Mouse (Mus musculus) neural tube, postnatal 0 days (tissue): ENCODE results near the gene Trpt1. TPM values are rescaled to one million over a fixed set of nuclear protein-coding genes. Genes with fewer than 3 reads are reported as not detected.

Experiments
- polyA plus RNA-seq: library from polyadenylated mRNA; unstranded; fragments of >200 nt; fragmentation: Nextera tagmentation; extraction: Ambion mirVana; gene quantifications from 2 replicates; pipeline ENCODE4 v1.2.1, GENCODE M21; 2015

Gene Trpt1
- polyA plus RNA-seq = 24.7 and 28.5 TPM in 2 replicates

DNA sequence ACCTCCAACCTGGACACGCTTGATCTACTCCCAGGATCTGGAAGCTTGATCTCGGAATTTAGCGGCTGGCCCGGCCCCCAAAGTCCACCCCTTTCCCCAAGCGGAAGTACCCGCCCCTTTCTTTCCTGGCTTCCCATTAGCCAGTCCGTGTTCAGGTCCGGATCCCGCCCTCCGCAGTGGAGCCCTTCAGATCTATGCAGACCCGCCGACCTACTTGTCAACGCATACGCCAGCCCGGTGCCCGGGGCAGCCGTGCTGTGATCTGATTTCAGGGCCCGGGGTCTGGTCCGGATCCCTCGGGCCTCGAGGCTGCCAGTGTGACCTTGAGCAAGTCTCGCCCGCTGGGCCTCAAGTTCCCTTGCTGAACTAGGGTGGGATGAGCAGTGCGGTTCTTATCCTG lies at the start of gene Trpt1, which contains the start of gene Nudt22:
Gene Trpt1, plus strand, starts transcription at position 126 of the 400 bp plus-strand sequence.
Gene Nudt22, minus strand, starts transcription at position 112 of the 400 bp plus-strand sequence.

DNA sequence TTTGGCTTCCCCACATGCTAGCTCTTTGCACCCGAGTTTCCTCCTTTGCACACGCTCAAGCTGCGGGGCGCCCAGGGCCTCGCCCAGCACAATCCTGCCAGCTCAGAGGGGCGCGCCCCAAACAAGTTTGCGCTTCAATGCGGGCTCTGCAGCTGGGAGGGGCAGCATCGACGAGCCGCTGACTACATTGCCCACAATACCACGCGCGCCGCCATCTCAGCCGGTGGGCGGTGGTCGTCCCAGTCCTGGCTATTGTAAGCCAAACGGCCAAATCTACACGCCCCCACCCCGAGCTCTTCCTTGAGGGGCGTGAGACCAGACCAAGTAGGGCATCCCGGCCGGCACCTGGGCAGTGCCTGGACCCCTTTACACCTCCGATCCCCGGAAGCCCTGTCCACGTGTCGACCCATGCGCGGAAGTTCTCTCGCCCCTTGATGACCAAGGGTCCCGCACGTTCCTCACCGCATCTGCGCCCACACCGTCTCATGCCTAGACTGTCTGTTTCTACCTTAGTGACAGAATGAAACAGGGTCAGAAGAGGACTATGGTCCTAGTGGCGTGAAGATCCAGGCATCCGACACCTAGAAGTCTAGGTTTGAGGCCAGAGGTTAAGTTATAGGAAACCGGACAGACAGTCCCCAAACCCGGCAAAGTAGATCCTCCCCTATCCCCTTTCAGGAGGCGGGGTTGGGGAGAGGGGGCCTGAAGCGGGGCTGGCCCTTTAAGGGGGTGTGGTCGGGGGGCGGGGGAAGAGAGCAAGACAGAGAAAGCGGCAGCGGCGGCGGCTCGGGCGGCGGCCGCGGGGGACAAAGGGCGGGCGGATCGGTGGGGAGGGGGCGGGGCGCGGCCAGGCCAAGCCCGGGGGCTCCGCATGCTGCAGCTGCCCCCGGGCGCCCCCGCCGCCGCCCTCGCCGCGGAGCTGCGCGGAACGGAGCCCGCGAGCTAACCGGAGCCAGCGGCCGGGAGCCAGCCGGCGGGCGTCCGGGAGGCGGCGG lies 21.4 kb upstream of the Trpt1 start, which contains the start of gene Ppp1r14b:
Gene Ppp1r14b, plus strand, starts transcription at position 758 of the 995 bp plus-strand sequence.

DNA sequence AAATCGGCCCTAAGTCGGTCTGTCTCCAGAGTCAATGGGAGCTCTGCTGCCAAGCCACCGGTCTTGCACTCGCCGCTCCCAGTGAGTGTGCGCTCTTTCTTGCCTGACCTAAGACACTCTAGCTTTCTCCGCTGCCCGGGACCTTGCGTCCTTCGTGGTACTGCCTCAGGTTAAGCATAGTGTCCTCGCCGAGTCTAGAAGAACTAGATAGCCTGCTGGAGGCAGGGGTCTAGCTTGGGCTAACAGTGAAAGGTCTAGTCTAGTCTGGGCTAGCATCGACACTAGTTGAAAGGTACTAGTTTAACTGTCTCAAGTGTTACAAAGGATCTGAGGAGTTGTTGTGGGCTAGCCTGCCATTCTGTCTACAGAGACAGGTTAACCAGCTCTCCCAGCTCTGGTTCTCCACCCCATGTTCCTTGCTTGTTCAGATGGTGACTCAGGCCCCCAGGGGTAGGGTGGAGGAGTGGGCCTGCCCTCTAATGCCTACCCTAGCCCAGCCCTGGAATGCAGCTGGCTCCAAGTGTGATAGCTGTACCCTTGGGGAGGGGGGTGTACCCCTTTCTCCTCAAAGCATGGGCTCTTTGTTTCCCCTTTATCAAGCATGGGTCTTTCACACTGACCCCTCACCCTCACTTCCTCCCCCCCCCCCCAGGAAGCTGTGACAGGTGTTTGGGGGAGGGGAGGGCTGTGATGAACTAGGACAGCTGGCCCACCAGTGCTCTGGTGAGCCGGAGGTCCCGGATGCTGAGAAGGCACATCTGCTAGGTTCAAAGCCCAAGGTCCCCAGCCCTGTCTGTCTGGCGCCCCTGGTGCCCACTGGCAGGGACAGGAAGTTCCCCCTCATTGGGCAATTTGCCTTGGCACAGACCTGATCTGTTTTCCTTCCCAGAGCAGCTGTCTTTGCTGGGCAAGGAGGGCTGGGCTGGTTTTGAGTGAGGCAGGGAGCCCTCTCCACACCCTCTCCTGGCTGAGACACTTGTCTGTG lies 20.1 kb upstream of the Trpt1 start, which contains the start of gene Plcb3:
Gene Plcb3, minus strand, starts transcription at position 934 of the 985 bp plus-strand sequence.

DNA sequence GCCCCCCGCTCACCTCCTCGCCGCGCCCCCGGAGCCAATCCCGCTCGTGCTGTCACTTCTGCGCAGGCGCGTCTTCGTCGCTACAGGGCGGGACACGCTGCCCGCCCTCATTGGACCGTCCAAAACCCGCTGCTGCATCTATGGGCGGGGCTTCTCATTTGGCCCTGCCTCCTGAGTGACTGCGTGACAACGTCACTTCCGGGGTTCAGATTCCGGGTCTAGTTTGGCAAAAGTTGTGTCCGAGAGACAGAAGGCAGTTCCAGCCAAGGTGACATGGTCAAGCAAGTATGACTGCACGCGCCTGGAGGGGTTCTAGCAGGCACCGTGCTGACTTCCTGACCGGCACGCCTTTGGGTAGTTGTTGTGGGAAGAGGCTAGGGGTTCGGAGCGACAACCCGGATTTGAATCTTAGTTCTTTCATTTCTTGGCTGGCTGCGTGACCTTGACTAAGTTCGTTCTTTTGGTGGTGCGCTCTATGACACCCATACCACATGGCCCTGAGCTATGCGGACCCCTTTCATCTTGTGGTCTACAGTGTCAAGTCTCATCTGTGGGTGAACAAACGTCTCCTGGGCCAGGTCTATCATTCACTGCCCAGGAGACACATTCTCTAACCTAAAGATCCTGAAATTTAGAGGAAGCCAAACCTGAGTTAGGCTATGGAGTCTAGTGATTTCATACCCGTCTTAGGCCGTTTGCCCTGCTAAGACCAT lies 15.4 kb upstream of the Trpt1 start, which contains the start of gene Fkbp2:
Gene Fkbp2, minus strand, starts transcription at position 121 of the 713 bp plus-strand sequence.

DNA sequence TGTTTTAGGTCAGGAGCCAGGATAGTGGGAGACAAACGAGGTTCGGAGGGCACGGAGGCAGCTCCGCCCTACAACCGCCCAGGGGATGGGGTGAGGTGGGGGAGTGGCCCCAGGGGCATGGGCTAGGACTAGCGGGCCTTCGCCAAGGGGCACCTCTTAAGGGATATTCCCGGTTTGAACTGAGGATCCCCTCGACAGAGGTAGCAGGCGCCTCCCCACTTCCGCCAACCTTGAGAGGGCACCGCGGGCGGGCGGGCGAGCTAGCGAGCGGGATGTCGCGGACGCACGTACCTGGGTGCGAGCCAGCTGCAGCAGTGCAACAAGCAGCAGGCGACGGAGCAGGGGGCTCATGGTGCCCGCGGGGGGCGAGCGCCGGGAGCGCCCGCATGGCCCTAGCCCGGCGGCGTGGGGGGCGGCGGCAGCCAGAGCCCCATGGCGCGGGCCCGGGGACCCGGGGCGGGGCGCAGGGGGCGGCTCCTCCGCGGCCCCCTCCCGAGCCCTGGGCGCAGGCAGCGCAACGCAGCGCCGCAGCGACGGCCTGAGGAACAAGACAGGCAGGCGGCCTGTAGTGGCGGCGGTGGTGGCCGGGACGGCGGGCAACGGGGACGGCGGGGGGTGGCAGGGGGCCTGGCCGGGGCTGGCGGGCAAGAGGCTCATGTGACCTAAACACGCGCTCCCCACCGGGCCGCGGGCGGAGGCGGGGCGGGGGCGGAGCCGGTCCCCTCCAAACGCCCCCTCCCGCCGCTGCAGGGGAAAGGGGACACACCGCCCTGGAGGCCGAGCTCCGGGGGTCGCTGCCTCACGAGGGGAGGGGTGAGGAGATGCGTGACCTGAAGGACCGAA lies 8.6 kb upstream of the Trpt1 start, which contains the start of gene Vegfb:
Gene Vegfb, minus strand, starts transcription at position 591 of the 843 bp plus-strand sequence.

DNA sequence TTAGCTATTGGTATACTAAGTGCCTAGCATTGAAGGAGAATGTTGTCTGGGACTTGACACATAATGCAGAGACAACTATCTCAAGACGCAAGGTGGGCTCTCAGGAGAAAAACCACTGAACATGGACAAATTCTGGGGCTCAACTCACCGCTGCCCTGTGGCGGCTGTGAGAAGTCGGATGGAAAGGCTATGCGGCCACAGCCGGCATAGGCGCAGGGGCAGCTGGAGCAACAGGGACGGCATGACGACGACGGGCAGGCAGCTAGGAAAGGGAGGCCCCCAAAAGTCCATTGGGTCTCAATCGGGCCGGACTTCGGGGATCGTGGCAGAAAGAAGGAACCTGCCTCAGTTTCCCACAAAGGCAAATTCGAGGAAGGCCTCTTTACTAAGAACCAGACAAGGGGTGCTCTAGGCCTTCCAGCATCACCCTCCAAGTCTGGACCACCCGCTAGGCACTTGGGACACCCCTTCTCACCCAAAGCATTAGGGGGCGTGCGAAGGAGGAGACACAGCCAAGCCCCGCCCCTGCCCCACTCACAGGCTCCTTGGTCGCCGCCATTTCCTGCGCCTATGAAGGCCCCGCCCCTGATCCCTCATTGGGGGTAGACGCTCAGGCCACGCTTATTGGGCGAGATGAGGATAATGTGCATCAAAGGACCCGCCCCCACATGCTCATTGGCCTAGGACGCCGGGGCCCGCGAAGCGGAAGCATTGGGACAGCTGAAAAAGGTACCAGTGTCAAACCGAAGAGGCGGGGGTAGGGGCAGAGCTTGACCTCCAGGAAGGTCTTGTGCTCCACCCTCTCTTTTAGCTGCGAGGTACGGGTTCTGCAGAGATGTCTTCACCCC lies 3.7 kb upstream of the Trpt1 start, which contains the start of gene Dnajc4:
Gene Dnajc4, minus strand, starts transcription at position 562 of the 848 bp plus-strand sequence.

DNA sequence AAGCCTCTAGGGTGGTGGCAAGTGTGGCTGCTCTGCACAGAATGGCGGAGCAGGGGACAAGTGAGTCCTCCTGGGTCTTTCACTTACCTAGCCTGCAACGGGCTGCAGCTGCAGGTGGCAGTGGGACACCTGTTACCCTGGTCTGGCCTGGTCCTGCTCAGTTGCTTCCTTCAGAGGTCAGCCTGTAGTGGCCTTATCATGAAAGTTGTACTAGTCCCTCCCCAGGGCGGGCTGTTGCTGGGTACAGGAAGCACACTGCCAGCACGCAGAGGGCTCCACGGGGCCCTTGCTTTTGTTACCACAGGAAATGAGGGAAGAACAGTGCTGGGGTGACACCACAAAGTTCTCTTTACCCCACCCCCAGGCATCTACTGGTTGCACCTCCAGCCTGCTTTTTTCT lies 23.3 kb downstream of the Trpt1 start, which contains the start of gene Fermt3:
Gene Fermt3, minus strand, starts transcription at position 279 of the 400 bp plus-strand sequence.

DNA sequence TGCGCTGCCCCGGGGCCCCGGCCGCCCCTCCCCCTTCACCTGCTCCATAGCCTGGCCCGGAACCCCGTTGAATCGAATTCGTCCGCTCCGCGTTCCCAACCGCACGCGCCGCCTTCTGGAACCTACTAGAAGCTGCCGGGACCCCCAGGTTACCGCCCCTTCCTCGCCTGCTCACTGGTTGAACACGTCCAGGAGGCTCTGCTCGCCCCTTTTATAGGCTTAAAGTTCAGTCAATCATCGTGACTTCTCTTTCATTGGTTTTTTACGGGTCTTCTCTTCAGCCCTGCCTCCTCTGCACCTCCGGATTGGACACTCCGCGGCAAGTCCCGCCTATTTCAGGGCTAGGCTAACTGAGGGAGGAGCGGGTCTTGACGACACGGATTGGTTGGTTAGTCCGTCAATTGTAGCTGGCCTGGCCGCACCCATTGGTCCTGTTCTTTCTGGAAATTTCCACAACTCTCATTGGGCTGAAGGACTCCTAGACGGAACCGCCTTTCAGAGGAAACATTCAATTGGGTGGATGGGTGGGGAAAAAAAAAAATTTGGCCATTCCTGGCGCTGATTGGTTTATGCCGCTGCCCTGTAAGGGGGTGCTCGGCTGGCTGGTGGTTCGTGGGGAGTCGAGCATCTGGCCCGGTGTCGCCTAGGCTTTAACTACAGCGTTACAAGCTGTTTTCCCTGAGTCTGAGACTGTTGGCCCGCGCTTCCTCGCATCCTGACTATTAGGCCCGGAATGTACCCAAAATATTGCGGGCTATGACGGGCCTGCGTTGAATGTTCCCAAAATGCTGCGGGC lies 44.1 kb downstream of the Trpt1 start, which contains the start of gene Stip1:
Gene Stip1, minus strand, starts transcription at position 127 of the 796 bp plus-strand sequence.

Other genes starting within 250 kb of the Trpt1 start
- gene Rps6ka4, start 155.5 kb upstream of the Trpt1 start, polyA plus RNA-seq = 26.7 and 27.4 TPM in 2 replicates
- gene Ccdc88b, start 137.9 kb upstream of the Trpt1 start, polyA plus RNA-seq = 1.7 and 2.4 TPM in 2 replicates
- gene Trmt112, start 86.4 kb upstream of the Trpt1 start, polyA plus RNA-seq = 128 and 132 TPM in 2 replicates
- gene Prdx5, start 86.0 kb upstream of the Trpt1 start, polyA plus RNA-seq = 652 and 658 TPM in 2 replicates
- gene Esrra, start 74.3 kb upstream of the Trpt1 start, polyA plus RNA-seq = 15.7 and 18.0 TPM in 2 replicates
- gene Catsperz, start 70.8 kb upstream of the Trpt1 start, polyA plus RNA-seq = 2.8 and 4.8 TPM in 2 replicates
- 25.1 and 29.6 TPM in 2 replicates for gene Kcnk4, start 61.6 kb upstream of the Trpt1 start, polyA plus RNA-seq
- gene Bad, start 54.3 kb upstream of the Trpt1 start, polyA plus RNA-seq = 100 and 102 TPM in 2 replicates
- 70.2 and 76.2 TPM in 2 replicates for gene Gpr137, start 53.7 kb upstream of the Trpt1 start, polyA plus RNA-seq
- 132 and 173 TPM in 2 replicates for gene Ppp1r14b, start 21.2 kb upstream of the Trpt1 start, polyA plus RNA-seq
- gene Plcb3, start 19.7 kb upstream of the Trpt1 start, polyA plus RNA-seq = 14.0 and 14.2 TPM in 2 replicates
- 215 and 225 TPM in 2 replicates for gene Fkbp2, start 15.6 kb upstream of the Trpt1 start, polyA plus RNA-seq
- gene Vegfb, start 8.5 kb upstream of the Trpt1 start, polyA plus RNA-seq = 117 and 140 TPM in 2 replicates
- 29.4 and 30.2 TPM in 2 replicates for gene Dnajc4, start 3.6 kb upstream of the Trpt1 start, polyA plus RNA-seq
- 23.5 and 27.1 TPM in 2 replicates for gene Nudt22, start within 50 bp of the Trpt1 start, polyA plus RNA-seq
- gene Fermt3, start 23.3 kb downstream of the Trpt1 start, polyA plus RNA-seq = 5.2 and 5.4 TPM in 2 replicates
- 143 and 152 TPM in 2 replicates for gene Stip1, start 43.8 kb downstream of the Trpt1 start, polyA plus RNA-seq
- gene Macrod1, start 60.7 kb downstream of the Trpt1 start, polyA plus RNA-seq = 6.0 and 8.2 TPM in 2 replicates
- 10.8 and 12.7 TPM in 2 replicates for gene Flrt1, start 109.6 kb downstream of the Trpt1 start, polyA plus RNA-seq
- gene Otub1, start 210.2 kb downstream of the Trpt1 start, polyA plus RNA-seq = 253 and 254 TPM in 2 replicates
- gene Cox8a, start 221.5 kb downstream of the Trpt1 start, polyA plus RNA-seq = 2,257 and 2,346 TPM in 2 replicates
- gene Naa40, start 245.1 kb downstream of the Trpt1 start, polyA plus RNA-seq = 36.8 and 42.8 TPM in 2 replicates